Mouse (Mus musculus): ENCODE data around the gene Ocln. TPM values are rescaled to one million over a fixed set of nuclear protein-coding genes. Genes with fewer than 3 reads are reported as not detected.

The Ocln gene
- polyA plus RNA-seq (2012) = not detected in 2 replicates

GRCm38 (mm10) chr13:100552369-100553041 lies at the start of gene Ocln:
Gene Ocln (minus strand): TSS chr13:100552718.
- Histone ChIP-seq H3K36me3 (ENCODE audit: control insufficient read depth) (no peaks in the 10 kb centered on the region), H3K27me3 (ENCODE audit: control insufficient read depth) (peaks cover 55% of the 10 kb centered on the region), H3K9me3 (ENCODE audit: control insufficient read depth, low read length) (no peaks in the 10 kb centered on the region; the same call in 1 of the 2 replicates), H3K4me3 (replicated peaks) (peak within 1 kb of the TSS; percentile 60), H3K4me1 (ENCODE audit: control insufficient read depth) (peaks cover 7% of the 10 kb centered on the region)
- no peak for TF ChIP-seq TAL1 (IDR thresholded peaks at IDR 0.05; ENCODE audit: low read length)
- TF ChIP-seq GATA1 (IDR thresholded peaks at IDR 0.05; ENCODE audit: low read length) = no peak

DNA sequence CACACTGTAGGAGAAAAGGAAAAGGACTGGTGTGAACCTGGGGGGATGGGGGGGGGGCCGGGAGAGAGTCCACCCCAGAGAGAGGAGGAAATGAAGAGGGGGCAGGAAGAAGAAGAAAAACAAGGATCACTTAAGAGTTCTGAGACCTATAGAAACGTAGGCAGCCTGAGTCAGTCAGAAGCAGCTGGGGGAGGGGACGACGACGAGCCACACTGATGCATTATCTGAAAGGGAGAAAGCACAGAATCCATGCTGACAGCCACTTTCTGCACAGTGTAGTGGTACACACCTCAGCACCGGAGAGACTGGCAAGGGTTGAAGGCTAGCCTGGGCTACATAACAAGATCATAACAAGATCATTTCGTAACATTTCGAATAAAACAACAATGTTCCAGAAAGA lies 48.5 kb upstream of the Ocln start:
- no peaks in the 10 kb centered on the region for H3K27me3 ChIP-seq (ENCODE audit: control insufficient read depth)
- H3K4me1 ChIP-seq (ENCODE audit: control insufficient read depth) = peaks cover 12% of the 10 kb centered on the region
- no peaks in the 10 kb centered on the region; the same call in 1 of the 2 replicates for H3K36me3 ChIP-seq (ENCODE audit: control insufficient read depth)
- no peaks in the 10 kb centered on the region for H3K9me3 ChIP-seq (ENCODE audit: control insufficient read depth, low read length)
- TF ChIP-seq GATA1 (IDR thresholded peaks at IDR 0.05; ENCODE audit: low read length) = no peak
- peak overlapping the region; percentile 39 for H3K4me3 ChIP-seq (replicated peaks)

DNA sequence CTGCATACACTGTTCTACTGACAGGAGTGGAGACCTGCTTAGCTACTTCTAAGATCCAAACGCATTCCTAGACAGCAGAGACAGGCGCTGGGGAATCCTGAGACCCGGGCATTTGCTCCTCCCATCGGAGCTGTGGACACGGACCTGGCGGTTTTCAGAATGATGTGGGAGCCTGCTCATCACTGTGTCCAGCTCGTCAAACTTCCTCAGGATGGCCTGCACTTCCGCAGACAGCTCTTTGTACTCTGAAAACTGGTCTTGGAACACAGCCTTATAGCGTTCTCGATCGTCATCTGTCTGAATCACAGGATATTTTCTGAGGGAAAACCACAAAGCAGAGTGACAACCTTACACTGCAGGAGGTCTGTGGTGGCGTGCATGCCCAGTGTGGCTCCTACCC lies 47.8 kb upstream of the Ocln start:
- no peaks in the 10 kb centered on the region for H3K9me3 ChIP-seq (ENCODE audit: control insufficient read depth, low read length)
- H3K27me3 ChIP-seq (ENCODE audit: control insufficient read depth) = no peaks in the 10 kb centered on the region
- H3K4me3 ChIP-seq (replicated peaks) = peak overlapping the region; percentile 39
- no peaks in the 10 kb centered on the region; the same call in 1 of the 2 replicates for H3K36me3 ChIP-seq (ENCODE audit: control insufficient read depth)
- TF ChIP-seq GATA1 (IDR thresholded peaks at IDR 0.05; ENCODE audit: low read length) = no peak
- TF ChIP-seq TAL1 (IDR thresholded peaks at IDR 0.05; ENCODE audit: low read length) = no peak
- peaks cover 12% of the 10 kb centered on the region for H3K4me1 ChIP-seq (ENCODE audit: control insufficient read depth)

DNA sequence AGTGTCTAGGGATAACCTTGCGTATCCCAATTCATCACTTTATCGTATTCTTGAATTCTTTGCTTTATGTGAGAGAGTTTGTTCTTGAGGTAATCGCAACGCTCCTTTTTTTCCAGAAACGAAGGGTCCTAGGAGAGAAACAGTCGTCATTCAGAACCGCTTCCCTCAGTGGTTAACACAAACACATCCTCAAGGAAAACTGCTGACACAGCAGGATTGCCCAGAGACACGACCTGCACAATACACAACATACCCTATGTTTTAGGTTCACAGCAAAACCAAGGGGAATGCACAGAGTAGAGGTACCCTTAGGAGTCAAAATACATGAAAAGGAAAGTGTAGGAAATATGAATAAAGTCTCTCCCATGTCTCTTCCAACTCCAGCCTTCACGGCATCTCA lies 44.8 kb upstream of the Ocln start:
- H3K9me3 ChIP-seq (ENCODE audit: control insufficient read depth, low read length) = no peaks in the 10 kb centered on the region
- no peak for TF ChIP-seq TAL1 (IDR thresholded peaks at IDR 0.05; ENCODE audit: low read length)
- no peak for TF ChIP-seq GATA1 (IDR thresholded peaks at IDR 0.05; ENCODE audit: low read length)

DNA sequence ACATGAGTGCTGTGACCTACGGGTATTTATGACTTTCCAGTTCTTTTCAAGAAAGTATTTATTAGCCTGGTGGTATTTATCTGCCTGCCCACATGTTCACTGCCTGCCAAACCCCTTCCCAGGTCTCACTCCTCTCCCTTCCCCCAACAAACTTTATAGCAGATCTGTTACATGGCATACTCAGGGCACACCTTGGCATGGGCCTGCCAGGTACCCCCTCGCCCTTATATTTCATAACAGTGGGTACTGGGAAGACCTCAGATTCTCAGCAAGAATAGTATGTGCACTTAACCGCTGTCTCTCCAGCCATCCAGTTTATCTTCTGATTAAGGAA lies 43.0 kb upstream of the Ocln start:
- TF ChIP-seq TAL1 (IDR thresholded peaks at IDR 0.05; ENCODE audit: low read length) = no peak
- Histone ChIP-seq H3K9me3 (ENCODE audit: control insufficient read depth, low read length) (no peaks in the 10 kb centered on the region), H3K27me3 (ENCODE audit: control insufficient read depth) (no peaks in the 10 kb centered on the region), H3K4me1 (ENCODE audit: control insufficient read depth) (peaks cover 3% of the 10 kb centered on the region), H3K36me3 (ENCODE audit: control insufficient read depth) (no peaks in the 10 kb centered on the region; the same call in 1 of the 2 replicates), H3K4me3 (replicated peaks) (no peak overlapping the region)

More for the DNA sequence above, 44.8 kb upstream of the Ocln start:
- no peak overlapping the region for H3K4me3 ChIP-seq (replicated peaks)
- no peaks in the 10 kb centered on the region for H3K27me3 ChIP-seq (ENCODE audit: control insufficient read depth)
- H3K4me1 ChIP-seq (ENCODE audit: control insufficient read depth) = peaks cover 12% of the 10 kb centered on the region
- H3K36me3 ChIP-seq (ENCODE audit: control insufficient read depth) = no peaks in the 10 kb centered on the region; the same call in 1 of the 2 replicates

DNA sequence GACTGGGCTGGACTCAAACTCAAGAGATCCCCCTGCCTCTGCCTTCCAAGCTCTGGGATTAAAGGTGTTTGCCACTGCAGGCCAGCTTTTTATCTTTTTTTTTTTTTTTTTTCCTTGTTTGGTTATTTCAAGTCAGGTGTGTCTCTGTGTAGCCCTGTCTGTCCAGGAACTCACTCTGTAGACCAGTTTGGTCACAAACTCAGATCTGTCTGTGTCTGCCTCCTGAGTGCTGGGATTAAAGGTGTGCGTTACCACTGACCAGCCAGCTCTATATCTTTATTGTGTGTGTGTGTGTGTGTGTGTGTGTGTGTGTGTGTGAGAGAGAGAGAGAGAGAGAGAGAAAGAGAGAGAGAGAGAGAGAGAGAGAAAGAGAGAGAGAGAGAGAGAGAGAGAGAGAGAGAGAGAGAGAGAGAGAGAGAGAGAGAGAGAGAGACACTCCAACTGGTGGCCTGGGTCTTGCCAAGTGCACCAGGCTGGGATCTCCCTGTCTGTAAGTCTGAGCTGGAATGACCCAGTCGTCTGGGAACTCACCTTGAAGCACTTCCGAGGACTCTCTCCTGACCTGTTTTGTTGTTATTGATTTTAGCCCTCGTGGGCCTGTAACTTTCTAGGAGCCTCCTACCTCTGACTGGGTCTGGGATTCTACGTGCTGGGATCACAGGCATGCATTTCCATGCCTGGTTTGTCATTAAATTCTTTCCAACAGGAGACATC lies 42.5 kb upstream of the Ocln start:
- Histone ChIP-seq H3K4me1 (ENCODE audit: control insufficient read depth) (no peaks in the 10 kb centered on the region), H3K4me3 (replicated peaks) (no peak overlapping the region), H3K36me3 (ENCODE audit: control insufficient read depth) (no peaks in the 10 kb centered on the region; the same call in 1 of the 2 replicates), H3K27me3 (ENCODE audit: control insufficient read depth) (no peaks in the 10 kb centered on the region), H3K9me3 (ENCODE audit: control insufficient read depth, low read length) (no peaks in the 10 kb centered on the region)
- no peak for TF ChIP-seq GATA1 (IDR thresholded peaks at IDR 0.05; ENCODE audit: low read length)
- TF ChIP-seq TAL1 (IDR thresholded peaks at IDR 0.05; ENCODE audit: low read length) = no peak

DNA sequence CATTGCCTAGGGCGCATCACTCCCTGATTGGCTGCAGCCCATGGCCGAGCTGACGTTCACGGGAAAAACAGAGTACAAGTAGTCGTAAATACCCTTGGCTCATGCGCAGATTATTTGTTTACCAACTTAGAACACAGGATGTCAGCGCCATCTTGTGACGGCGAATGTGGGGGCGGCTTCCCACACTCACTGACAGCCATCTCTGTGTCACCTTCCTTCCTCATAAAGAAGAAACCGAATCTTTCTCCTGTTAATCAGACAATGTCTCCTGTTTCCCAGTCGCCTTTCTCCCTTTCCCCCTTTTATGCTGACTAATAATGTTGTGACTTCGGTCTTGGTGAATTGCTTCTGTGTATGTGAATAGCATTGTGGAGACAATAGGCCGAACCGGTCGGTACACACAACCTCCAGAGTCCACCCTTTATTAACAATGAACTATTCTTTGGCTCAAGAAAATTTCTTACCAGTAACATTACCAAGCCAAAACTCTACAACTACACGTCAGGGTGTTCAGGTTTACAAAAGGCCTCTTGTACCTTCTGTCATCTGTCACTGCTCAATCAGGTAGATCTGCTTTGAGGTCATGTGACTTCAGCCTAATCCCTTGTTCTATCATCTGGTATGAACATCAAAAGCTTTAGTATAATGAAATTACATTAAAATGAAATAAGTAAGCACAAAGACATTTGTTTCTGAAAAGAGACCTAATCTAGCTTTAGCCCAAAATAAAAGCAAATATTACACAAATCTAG lies 41.7 kb upstream of the Ocln start:
- Histone ChIP-seq H3K27me3 (ENCODE audit: control insufficient read depth) (no peaks in the 10 kb centered on the region), H3K4me3 (replicated peaks) (no peak overlapping the region), H3K9me3 (ENCODE audit: control insufficient read depth, low read length) (no peaks in the 10 kb centered on the region), H3K36me3 (ENCODE audit: control insufficient read depth) (no peaks in the 10 kb centered on the region), H3K4me1 (ENCODE audit: control insufficient read depth) (no peaks in the 10 kb centered on the region)
- TF ChIP-seq GATA1 (IDR thresholded peaks at IDR 0.05; ENCODE audit: low read length) = no peak

DNA sequence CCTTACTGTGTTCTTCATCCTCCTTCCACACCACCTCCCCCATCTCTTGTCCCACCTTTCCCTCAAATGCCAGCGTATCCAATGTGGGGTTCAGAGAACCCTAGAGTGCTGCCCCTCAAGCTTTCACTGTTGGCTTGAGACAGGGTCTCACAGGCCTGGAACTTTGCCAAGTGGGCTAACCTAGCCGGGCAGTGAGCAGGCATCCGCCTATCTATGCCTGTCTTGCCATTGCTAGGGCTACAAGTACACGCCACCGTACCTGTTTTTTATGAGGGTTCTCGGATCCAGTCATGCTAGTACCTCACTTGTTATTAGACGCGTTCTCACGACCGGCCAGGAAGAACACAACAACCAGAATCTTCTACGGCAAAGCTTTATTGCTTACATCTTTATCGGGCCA lies 36.1 kb upstream of the Ocln start:
- no peak overlapping the region for H3K4me3 ChIP-seq (replicated peaks)
- H3K9me3 ChIP-seq (ENCODE audit: control insufficient read depth, low read length) = no peaks in the 10 kb centered on the region
- H3K36me3 ChIP-seq (ENCODE audit: control insufficient read depth) = no peaks in the 10 kb centered on the region
- TF ChIP-seq TAL1 (IDR thresholded peaks at IDR 0.05; ENCODE audit: low read length) (no peak), GATA1 (IDR thresholded peaks at IDR 0.05; ENCODE audit: low read length) (no peak)
- no peaks in the 10 kb centered on the region for H3K4me1 ChIP-seq (ENCODE audit: control insufficient read depth)
- H3K27me3 ChIP-seq (ENCODE audit: control insufficient read depth) = no peaks in the 10 kb centered on the region

GRCm38 (mm10) chr13:100582144-100582543 lies 29.6 kb upstream of the Ocln start:
- H3K4me3 ChIP-seq (replicated peaks) = no peak overlapping the region
- no peaks in the 10 kb centered on the region for H3K36me3 ChIP-seq (ENCODE audit: control insufficient read depth)
- no peaks in the 10 kb centered on the region for H3K27me3 ChIP-seq (ENCODE audit: control insufficient read depth)
- H3K9me3 ChIP-seq (ENCODE audit: control insufficient read depth, low read length) = no peaks in the 10 kb centered on the region
- TF ChIP-seq GATA1 (IDR thresholded peaks at IDR 0.05; ENCODE audit: low read length) (no peak), TAL1 (IDR thresholded peaks at IDR 0.05; ENCODE audit: low read length) (no peak)
- no peaks in the 10 kb centered on the region for H3K4me1 ChIP-seq (ENCODE audit: control insufficient read depth)

All from erythroblast, embryonic 14.5 days (primary cell).